Mouse (Mus musculus): ENCODE results near the gene Synrg. TPM values are rescaled to one million over a fixed set of nuclear protein-coding genes. Genes with fewer than 3 reads are reported as not detected.

Gene Synrg
- polyA plus RNA-seq, 2 experiments from 2014 or later = 9.4 to 9.7 TPM

- ATAC-seq = peak; percentile 26
Observed at GRCm38 (mm10) chr11:84042808-84043762, 78.9 kb downstream of the Synrg start.

GRCm38 (mm10) chr11:84044988-84045387, 80.8 kb downstream of the Synrg start:
- no peak for ATAC-seq

DNA sequence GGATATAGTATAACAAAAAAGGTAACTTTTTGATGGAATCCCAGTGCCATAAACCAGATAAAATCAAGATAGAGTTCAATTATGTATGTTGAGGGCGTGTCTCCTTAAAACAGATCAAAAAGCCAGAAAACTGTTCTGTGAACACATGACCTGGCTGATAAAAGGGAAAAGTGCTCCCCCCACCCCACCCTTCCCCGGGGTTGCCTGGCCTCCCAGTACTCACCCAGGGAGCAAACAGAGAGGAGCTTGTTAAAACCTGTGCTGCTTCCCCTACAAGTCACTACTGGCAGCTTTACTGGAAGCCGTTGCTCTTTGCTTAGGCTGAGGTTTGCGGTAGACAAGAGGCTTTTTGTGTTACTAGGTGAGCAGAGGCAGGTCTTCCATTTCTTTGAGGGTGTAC, 83.0 kb downstream of the Synrg start:
- ATAC-seq = no peak

GRCm38 (mm10) chr11:84048411-84048810, 84.2 kb downstream of the Synrg start:
- ATAC-seq = no peak

GRCm38 (mm10) chr11:84053055-84053454, 88.8 kb downstream of the Synrg start:
- ATAC-seq = no peak

DNA sequence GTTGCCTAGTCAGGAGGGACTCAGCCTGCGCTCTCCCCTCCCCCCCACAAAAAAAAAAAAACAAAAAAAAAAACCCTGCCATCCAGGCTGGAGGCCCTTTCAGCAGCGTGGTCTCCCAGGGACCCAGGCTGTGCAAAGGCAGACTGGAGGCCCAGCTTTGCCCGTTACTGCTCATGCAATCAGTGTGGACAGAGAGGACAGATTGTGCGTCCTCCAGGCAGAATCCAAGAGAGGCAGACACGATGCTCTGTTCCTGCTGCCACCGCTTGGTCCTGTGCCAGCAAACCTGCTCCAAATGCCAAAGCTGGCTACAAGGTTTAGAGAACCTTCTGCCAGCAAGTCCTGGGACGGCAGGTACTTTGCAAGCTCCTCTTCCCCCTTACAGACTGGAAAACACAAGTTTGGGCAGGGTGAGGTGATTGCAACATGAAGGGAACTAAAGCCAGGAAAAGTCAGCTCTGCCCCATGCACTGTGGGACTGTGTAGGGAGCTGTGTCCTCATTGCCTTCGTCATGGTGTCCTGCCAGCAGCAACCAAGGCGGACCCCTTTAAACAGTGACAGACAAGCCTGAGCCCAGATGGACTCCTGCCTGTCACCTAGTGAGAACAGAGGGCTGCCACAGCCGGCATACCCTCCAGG, 89.4 kb downstream of the Synrg start:
- no peak for ATAC-seq

- ATAC-seq = no peak
Observed at GRCm38 (mm10) chr11:84057418-84057817, 93.2 kb downstream of the Synrg start.

- ATAC-seq = no peak
Observed at GRCm38 (mm10) chr11:84059784-84060183, 95.6 kb downstream of the Synrg start.

DNA sequence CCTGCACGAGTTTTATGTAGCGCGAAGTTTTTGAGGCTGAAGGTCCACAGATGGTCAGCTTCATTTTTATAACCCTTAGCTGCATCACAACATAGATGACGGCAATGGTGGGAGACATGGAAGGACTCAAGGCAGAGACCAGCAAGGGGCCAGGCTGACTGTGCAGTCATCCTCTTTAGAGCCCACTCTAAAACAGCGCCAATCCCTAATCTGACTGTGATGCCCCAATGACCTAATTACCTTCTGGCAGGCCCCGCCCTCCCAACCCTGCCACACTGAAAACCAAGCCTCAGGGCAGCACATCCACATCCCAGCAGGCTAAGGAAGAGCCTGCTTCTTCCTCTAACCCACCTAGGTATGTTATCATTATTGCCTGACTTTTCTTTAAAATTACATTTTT, 96.4 kb downstream of the Synrg start:
- no peak for ATAC-seq

DNA sequence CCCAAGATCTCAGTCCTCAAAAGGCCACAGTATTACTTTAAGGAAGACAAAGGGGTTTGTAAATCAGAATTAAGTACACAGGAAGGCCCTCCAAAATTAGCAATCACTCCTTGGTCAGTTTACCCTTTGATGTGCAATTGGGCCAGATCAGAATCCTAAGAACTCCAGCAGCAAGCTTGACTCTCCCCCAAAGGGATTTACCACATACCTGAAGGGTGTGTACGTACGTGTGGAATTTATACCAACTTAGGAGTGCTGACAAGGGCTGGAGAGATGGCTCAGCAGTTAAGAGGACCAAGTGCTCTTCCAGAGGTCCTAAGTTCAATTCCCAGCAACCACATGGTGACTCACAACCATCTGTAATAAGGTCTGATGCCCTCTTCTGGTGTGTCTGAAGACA, 97.7 kb downstream of the Synrg start:
- ATAC-seq = no peak

GRCm38 (mm10) chr11:84062805-84063204, 98.6 kb downstream of the Synrg start:
- ATAC-seq = no peak

GRCm38 (mm10) chr11:84063631-84064209, 99.5 kb downstream of the Synrg start:
- no peak for ATAC-seq

- peak; percentile 29 for ATAC-seq
Observed at GRCm38 (mm10) chr11:84066071-84066481, 101.8 kb downstream of the Synrg start.

DNA sequence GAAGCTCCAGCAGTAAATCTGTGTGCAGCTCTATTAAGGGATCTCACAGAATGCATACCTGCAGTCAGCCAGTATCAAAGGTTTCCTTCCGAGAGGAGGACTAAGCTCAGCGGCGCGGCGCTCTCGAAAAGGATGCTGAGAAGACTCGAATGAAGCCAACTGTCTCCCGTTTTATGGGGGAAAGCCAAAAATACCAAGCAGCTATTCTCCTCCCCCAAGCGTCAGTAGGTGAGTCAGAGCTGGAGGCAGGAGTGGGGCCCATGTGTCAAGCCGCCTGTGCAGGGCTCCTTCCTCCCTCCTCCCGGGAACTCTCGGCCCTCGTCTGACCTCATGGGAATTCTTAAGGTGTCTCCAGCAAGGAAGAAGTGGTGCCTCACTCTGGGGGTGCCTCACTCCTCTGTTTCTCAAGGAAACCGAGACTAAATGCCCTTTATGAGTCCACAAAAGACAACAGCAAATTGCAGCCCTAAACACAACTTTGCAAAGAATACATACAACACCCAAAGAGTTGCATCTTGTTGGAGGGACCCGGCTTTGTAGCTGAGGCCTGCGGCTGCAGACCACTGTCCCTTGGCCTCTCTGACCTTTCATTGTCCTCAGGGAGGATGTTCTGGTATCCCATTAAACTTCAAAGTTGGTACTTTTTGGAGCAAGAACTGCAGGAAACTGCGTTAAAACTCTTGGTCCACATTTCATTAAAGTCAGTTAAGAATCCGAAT, 102.9 kb downstream of the Synrg start:
- peak; percentile 49 for ATAC-seq

GRCm38 (mm10) chr11:84067720-84068190, 103.5 kb downstream of the Synrg start:
- ATAC-seq = peak; percentile 45

DNA sequence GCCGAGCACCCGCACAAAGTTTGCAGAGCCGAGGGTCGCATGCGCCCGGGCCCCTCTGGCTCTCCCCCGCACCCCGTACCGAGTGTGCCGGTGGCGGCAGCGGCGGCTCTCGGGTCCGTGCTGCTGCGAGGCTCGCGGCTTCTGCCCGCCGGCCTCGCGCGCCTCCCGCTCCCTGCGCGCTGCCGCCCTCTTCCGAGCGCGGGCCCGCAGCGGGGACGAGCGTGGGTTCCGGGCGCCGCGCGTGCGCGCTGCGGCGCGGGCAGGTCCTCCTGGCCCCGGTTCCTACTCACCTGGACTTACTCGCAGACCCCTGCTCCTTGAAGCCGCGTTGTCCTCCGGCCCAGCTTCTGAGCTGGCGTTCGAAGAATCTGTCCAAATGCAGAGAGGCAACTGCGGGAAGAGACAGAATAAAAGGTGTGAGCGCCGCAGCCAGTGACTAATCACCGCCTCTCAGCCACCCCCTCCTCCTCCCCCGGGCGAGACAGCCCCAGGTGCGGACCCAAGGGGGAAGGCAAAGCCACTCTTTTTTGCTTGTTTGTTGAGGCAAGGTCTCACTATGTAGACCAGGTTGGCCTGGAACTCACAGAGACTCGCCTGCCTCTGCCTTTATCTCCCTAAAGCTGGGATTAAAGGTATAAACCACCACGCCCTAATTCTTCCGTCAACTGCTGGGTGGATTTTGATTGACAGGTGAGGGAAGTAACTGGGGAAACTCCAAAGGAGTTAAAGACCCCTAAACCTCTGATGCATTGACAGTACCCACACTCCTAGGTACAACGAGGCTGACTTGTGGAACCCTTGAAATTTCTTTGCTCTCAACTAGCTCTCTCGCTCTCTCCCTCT, 104.2 kb downstream of the Synrg start:
- peak; percentile 45 for ATAC-seq

DNA sequence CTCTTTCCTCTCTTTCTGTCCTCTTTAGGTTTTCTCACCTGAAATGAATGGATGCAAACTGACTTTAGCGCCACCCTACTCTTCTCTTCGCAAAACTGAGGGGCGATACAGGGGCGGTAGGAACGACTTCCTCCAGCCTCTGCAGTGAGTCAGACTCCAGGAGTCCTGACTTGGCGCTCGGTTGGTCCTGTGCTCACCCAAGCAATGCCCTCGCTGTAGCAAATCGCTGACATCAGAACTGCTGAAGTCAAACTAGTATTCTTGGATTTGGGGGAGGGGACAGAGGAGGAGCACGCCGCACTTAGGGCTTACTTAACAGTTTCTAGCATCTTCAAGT, 104.8 kb downstream of the Synrg start, which contains the start of gene Dusp14:
Gene Dusp14, minus strand, starts transcription at position 228 of the 337 bp plus-strand sequence.
- ATAC-seq = no peak

GRCm38 (mm10) chr11:84072904-84073651, 108.8 kb downstream of the Synrg start:
- ATAC-seq = peak; percentile 57

DNA sequence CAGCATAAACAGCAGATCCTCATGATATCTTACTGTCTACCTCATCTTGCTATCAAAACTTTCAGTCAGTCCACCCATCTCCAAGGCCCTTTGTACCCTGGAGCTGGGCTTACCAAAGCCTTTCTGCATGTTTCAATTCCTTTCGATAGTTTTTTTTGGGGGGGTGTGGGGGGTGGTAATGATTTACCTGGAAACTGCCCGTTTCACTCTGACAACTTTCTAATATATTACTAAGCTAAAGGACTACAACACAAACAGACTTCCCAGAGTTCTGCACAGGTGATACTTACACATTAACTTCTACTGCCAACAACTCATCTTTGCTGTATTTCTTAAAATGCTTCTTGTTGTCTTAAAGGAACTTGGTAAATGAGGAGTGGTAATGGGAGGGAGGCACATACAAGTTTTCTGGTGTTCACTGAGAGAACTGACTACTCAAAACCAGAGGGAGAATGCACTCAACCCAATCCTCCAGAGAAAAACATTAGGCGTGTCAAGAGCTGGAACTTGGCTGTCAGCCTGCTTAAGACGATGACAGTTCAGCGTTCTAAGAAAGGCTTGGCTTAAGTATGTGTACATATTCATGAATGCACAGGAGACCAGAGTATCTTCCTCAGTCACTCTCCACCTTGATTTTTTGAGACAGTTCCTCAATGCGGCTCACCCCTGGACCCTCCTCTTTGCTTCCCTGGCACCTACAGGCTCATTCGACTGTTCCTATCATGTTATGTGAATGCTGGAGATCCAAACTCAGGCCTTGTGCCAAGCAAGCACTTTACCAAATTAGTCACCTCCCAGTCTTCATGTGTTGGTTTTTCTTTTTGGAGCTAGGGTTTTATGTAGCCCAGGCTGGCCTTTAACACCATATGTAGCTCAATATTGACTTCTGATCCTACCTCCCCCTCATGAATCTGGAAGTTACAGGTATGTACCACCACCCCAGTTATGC, 109.9 kb downstream of the Synrg start:
- ATAC-seq = no peak

DNA sequence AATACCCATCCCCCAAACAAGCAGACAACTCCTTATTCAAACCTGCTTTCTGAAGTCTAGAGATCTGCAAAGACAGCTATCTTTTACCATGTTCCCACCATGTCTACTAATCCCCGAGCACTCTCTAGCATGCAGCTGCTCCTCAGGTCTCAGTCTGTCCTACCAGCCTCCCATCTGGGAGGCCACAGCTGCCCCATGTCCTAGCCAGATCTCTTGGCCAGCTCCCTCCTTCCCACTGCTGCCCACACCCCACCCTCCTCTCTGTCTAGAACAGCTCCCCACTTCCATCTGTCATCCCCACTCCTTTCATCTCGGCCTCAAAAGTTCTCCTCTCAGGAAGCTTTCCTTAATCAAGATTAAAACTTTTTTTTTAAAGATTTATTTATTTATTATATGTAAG, 112.8 kb downstream of the Synrg start:
- no peak for ATAC-seq
